Mouse (Mus musculus): ENCODE results near the gene Pard3.

The Pard3 gene

GRCm38 (mm10) chr8:127371326-127371949 is 307.7 kb downstream of the Pard3 start:
- DNase-seq, result no peak

- no peak for DNase-seq
These were observed 314.1 kb downstream of the Pard3 start for GRCm38 (mm10) chr8:127377775-127378174.

GRCm38 (mm10) chr8:127378994-127379858 is 315.5 kb downstream of the Pard3 start:
- DNase-seq, result peak; percentile 13

GRCm38 (mm10) chr8:127381259-127381658 is 317.6 kb downstream of the Pard3 start:
- no peak for DNase-seq

- DNase-seq, result no peak
These were observed 329.0 kb downstream of the Pard3 start for GRCm38 (mm10) chr8:127392700-127393099.

- DNase-seq, result no peak
These were observed 331.8 kb downstream of the Pard3 start for GRCm38 (mm10) chr8:127395488-127395887.

- no peak for DNase-seq
These were observed 342.1 kb downstream of the Pard3 start for GRCm38 (mm10) chr8:127405815-127406214.

- DNase-seq, result no peak
These were observed 346.9 kb downstream of the Pard3 start for GRCm38 (mm10) chr8:127410606-127411005.

GRCm38 (mm10) chr8:127411190-127411848 is 347.6 kb downstream of the Pard3 start:
- DNase-seq, result no peak

- no peak for DNase-seq
These were observed 359.3 kb downstream of the Pard3 start for GRCm38 (mm10) chr8:127423021-127423420.

- DNase-seq, result no peak
These were observed 360.7 kb downstream of the Pard3 start for GRCm38 (mm10) chr8:127424211-127424916.

GRCm38 (mm10) chr8:127426857-127427256 is 363.2 kb downstream of the Pard3 start:
- no peak for DNase-seq

GRCm38 (mm10) chr8:127428004-127428403 is 364.3 kb downstream of the Pard3 start:
- DNase-seq, result no peak

GRCm38 (mm10) chr8:127431236-127431635 is 367.5 kb downstream of the Pard3 start:
- DNase-seq, result no peak

GRCm38 (mm10) chr8:127435975-127436374 is 372.3 kb downstream of the Pard3 start:
- no peak for DNase-seq

- DNase-seq, result no peak
These were observed 374.0 kb downstream of the Pard3 start for GRCm38 (mm10) chr8:127437613-127438235.

- peak; percentile 50 for DNase-seq
These were observed 375.1 kb downstream of the Pard3 start for GRCm38 (mm10) chr8:127438625-127439391.

GRCm38 (mm10) chr8:127439392-127440160 is 375.9 kb downstream of the Pard3 start:
- no peak for DNase-seq

GRCm38 (mm10) chr8:127440161-127440833 is 376.6 kb downstream of the Pard3 start:
- no peak for DNase-seq

- DNase-seq, result no peak
These were observed 377.3 kb downstream of the Pard3 start for GRCm38 (mm10) chr8:127440834-127441485.
